Mouse (Mus musculus) c-Kit-positive CD71-negative TER-119-negative erythroid progenitor cells, embryonic 14.5 days (primary cell): Measurements from ENCODE around the gene Fdx1.

Source experiments
- DNase-seq: peaks from one replicate; pipeline ENCODE4 v3.0.0-alpha.2; 2013; ENCODE audit warnings: low read depth

The Fdx1 gene

DNA sequence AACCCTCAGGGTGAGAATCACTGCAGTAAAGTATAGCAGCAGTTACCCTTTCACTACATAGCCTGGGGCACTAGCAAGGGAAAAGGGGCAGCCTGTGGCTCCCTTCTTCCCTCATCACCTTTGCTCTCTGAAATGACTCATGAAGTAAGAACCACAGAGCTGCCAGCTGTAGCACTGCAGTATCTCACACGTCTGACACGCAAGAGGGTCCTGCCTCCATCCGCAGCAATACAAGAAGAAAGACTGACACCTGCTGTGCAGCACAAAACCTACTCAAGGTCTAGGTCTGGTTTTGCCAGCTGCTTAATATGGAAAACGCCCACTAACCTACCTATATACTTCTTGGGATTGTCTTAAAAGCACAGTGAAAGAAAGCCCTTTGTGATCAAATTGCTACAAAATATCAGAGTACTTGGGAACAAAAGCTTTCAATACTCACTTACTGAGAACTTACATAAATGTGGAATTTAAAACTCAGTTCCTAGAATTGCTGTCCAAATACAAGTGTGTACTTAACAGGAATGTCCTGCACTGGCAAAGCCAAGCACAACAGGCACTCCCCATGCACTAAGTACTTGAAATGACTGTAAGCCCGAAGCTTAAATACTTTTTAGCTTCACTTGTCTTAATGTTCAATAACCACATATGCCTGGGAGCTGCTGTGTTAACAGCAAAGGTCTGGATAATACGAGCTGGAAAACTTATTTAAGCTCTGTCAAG lies 2.0 kb downstream of the Fdx1 start:
- no peak for DNase-seq

DNA sequence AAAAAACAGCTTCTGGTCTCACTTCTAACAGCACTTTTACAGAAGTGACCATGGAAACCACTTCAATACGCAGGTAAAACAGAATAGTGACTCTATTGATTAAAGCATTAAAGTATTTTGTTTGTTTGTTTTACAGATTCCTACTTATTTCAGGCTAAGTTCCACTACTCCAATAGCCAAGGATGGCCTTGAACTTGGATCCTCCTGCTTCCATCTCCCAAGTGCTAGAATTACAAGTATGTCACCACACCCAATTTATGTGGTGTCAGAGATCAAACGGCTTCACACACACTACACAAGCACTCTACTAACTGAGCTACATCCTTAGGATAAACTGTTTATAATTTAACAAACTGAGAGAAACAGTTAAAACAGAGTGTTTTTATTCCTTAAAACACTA lies 3.0 kb downstream of the Fdx1 start:
- DNase-seq = no peak

DNA sequence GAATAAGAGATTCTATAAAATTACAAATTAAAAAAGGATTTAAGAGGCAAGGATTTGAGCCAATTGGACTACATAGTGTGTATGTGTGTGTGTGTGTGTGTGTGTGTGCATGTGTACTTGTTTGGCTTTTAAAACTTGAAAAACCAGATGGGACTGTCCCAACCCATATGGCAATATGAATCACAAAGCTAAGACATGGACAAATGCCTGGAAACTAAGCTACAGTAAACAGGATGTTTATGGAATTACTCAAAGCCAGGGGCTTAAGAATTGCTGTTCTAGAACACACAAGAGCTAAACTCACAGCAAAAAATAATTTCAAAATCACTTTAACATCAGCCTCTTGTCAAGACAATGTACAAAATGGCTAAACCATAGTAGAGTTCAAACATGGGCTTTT lies 4.4 kb downstream of the Fdx1 start:
- no peak for DNase-seq

DNA sequence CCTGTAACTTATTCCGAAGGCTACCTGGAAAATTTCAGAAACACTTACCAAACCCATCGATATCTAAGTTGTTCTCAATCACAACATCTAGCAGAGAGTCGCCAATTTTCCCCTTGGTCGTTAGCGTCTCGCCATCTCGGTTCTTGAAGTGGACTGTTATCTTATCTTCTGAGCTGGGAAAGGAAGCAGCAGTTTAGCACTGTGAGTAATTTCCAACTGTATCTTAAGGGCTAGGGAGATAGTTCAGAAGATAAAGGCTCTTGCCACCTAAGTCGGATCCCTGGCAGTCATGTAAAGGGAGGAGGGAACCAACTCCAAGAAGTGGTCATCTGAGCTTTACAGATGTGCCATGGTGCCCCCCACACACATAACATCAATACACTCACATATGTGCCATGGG lies 6.3 kb downstream of the Fdx1 start:
- no peak for DNase-seq

DNA sequence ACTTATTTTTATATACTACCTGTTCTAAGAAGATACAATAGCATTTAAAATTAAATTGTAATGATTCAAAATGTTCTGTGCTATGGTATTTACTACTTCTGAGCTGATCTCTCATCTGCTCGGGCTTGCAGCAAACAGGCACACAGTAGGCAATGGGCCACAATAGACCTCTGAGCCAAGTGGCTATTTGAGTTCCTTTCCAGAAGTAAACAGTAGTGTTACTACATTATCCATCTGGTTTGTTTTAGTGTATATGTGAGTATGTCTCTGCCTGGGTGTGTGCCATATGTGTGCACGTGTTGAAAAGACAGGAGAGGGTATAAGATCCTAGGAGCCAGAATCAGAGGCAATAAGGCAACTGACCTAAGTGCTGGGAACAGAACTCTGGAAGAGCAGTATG lies 6.9 kb downstream of the Fdx1 start:
- no peak for DNase-seq

DNA sequence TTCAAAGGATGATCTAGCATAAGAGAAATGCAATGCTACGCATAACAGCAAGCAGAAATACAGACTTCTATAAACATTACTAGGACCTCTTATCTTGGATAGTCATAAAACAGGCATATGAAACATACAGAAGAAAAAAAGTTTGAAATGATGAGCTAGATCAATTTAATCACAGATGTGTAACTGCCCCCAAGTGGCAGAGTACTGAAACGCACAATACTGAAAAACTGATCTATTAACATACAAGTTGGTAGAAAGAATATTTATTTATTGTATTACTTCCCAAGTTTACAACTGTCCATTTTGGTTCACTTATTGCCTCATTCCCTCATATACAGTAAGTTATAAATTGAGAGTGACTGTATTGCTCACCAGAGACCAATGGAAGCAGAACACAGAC lies 12.0 kb downstream of the Fdx1 start:
- DNase-seq = no peak

DNA sequence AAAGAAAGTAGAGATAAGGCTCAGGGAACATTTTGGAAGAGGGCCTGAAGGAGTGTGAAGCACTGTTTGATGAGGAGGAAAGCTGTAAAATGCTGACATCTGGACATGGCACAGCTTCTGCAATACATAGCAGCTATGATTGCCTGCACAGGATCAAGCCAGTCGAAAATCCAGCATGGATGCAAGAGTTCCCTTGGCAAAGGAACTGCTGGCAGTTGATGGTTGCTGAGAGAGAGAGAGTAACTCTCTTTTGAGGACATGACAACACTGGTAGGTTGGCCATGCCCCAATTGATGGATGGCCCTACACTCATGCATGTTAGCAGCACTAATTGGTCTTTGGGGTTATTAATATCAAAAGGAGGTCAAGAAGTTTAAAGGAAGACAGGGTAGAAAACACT lies 12.7 kb downstream of the Fdx1 start:
- DNase-seq = no peak

DNA sequence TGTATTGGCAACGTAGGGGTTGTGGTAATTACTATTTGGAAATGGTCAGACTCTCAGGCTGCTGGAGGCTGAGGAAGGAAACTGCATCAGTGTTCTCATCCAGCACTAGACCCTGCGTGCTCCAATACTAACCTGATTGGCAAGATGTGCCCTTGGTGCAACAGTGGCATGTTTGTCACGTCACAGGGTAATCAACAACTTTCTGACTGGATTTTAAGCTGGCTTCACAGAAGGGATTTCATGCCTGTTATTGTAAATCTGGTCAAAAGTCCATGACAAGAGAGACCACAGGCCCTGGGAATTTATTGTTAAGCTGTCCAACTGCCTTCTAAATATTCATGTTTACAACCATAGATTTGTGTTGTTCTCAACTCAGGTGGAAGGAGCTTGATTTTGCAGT lies 13.1 kb downstream of the Fdx1 start:
- DNase-seq = no peak

DNA sequence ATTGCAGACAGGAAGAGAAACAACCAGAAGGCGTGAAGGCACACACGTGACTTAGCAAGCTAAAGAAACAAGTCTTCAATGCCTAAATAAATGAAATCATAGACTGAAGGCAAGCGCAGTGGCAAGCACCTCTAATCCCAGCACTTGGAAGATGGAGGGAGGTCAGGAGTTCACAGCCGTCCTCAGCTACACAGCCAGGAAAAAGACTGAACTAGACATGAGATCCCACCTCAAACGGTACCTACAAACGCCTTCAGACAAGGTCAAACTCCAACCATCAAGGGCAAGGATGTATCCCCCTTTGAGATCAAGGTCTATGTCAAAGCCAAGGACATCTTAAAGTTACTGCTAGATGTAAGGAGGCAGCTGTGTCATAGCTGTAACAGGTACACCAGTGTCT lies 19.4 kb downstream of the Fdx1 start:
- no peak for DNase-seq

DNA sequence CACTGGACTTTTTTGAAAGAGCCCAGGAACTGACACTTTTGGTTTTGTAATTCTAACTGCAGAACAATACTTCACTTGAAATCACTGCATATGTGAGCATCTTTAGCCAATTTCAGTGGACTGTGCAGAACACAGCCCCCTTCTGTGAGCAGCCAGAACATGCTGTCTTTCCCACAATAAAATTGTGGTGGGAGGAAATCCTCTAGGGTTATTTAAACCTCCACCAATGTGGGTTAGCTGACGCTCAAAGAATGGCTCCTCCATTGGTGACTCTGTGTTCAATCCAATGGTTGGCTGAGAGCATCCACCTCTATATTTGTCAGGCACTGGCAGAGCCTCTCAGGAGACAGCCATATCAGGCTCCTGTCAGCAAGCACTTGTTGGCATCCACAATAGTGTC lies 28.7 kb downstream of the Fdx1 start:
- DNase-seq = no peak

DNA sequence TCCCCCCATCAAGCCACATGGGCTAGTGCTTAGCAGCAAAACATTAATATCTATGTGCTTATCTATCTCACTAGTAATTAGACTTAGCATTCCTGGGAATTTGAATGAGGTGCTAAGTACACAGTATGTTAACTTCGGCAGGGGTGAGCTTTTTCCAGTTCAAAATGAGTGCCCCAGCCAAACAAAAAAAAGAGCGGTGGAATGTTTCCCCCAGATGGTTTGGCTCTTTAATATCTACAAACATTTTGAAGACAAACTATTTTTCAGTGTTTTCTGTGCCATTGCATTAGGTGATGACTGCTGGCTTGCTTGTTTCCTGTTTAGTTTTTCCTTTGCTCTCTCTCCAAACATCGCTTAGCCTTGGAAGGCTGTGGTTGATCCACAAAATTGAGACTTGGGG lies 31.4 kb downstream of the Fdx1 start:
- no peak for DNase-seq

DNA sequence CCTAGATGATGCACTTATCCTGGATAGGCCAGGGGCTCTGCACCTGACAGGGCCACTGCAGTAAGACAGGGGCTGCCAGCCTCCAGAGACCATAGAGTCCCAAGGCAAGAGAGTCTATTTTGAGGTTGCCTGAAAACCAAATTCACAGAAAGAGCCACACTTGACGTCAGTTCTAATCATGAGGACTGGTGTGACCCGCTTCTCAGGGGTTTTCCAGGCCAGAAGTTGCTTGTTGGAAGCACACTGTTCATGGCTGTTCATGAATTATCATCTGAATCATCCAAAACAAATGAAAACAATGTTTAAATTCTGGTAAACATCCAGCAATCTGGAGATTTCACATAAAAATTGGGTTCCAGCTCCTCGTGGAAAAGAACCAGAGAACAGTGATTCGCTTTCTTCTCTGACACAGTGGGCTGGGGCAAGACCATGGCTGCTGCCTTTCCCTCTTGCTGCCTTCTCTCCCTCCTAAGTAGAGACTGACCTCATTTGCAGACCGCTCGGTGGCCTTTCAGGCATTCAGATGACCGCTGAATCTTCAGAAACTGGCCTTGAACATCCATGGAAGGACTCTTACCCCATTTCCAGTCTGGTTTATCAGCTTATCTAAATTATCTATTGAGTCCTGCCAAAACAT lies 32.2 kb downstream of the Fdx1 start:
- no peak for DNase-seq

DNA sequence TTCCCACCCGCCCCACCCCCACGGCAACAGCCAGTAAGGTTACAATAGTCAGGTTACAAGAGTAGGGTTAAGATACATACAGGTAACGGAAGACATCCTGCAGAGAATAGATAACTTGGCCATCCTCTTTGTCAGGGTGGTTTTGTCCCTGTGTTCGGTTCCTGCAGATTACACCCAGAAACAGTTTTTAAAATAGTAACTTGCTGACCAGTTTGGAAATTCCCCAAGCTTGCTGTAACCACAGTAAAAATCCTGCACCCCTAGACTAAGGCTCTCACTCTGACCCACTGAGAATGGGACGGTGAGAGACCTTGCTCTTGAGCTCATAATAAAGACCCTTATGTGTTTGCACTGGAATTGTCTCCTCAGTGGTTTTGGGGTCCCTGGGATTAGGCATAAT lies 33.4 kb downstream of the Fdx1 start:
- DNase-seq = no peak

DNA sequence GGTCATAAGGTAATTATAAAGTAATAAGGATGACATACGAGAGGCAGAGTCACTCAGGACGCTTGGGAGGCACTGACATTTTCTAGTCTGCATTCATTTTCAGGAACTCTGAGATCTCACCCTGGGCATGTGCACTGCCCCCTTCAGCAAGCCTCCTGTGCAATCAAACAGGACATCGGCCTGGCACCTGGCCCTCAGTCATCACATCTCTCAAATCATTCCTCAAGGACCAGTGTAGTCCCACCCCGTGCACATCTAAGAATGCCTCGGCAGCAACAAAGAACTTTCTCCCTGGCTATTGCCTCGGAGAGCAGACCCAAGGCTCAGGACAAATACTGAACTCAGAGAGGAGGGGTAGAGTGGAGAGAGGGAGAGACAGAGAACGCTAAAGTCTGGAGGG lies 34.7 kb downstream of the Fdx1 start:
- DNase-seq = no peak

DNA sequence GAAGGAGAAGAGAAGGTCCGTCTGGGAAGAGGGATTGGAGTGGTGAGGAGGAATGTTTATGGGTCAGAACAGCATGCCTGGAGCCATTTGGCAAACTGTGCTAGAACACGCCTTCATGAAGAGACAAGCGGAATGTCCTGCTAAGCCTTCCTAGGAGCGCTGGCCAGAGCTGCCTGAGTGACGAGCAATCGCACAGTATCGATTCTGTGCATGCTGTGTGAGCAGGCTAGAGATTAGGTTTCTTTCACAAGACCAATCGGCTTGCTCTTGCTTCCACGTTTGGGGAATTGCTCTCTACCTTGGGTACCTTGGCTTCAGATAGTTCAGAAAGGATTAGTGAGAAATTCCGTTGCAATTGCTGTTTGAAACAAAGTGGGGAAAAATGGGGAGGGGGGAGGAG lies 35.2 kb downstream of the Fdx1 start:
- DNase-seq = no peak

DNA sequence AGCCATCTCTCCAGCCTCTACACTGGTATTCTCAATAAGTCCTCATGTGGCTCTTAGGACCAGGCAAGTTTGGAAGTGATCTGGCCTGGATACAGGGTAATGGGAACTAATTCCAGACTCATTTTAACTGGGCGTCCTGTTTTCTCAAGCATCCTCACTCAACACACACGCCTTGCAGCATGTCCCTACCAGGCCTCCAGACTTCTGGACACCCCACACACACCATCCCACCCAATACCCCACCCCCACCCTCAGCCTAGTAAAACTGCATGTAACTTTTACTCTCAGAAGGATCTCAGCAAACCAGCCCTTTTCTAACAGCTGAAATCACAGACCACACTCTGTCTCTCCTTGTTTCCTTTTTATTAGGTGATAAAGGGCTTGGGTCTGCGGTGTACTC lies 35.7 kb downstream of the Fdx1 start:
- DNase-seq = no peak

DNA sequence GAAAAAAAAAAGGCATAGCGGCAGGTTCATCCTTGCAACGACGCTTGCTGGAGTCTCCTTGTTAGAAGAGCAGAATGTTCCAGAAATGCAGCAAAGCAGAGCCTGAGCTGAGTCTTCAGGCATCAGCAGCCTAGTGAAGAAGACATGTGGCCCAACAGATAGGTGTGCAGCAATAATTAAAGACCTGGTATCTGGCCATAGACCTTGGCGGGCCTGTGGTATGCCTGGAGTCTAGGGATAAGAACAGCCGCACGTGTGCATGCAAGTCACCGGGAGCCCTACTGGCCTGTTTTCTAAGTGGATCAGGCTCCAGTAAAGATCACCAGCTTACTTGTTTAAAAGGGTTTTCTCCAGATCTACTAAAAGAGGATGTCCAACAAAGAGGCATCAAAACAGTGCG lies 36.7 kb downstream of the Fdx1 start:
- DNase-seq = no peak

DNA sequence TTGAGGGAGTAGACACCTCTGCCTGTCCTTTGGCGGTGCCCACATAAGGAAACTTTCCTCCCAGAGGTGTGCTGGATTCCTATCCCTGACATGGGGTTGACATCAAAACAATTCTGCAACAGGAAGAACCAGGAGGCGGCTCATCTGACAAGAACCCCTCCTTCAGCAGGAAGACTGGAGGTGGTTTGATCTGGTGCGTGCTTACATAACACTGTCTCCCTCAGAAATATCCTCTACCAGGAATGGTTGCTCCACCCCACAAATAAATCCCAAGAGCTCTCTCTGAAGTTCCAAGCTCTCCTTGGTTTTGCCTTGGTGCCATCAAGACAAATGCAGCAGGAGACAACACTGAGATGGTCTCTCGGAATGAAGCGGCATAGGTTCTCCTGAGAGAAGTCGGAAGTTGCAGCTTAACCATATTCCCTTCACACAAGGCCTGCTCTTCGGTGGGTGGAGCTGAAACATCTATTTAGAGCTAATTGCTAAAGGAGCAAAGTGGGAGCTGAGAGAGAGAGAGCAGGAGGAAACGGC lies 38.7 kb downstream of the Fdx1 start:
- DNase-seq = no peak

DNA sequence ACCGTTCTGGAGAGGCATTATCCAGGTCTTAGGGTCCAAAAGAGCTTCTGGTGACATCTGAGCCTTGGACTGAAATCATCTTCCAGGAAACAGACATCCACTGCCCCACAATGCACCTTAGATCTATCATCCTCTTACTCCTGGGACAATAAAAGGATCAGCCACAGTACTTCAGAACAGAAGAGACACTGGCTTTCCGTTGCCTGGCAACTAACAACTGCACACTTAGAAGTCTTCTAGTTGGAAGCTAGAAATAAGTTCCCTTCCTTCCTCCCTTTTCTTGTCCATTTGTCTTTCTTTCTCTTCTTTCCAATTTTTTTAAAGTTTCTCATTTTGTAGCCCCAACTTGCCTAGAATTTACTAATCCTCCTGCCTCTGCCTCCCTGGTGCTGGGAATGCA lies 40.6 kb downstream of the Fdx1 start:
- DNase-seq = no peak

DNA sequence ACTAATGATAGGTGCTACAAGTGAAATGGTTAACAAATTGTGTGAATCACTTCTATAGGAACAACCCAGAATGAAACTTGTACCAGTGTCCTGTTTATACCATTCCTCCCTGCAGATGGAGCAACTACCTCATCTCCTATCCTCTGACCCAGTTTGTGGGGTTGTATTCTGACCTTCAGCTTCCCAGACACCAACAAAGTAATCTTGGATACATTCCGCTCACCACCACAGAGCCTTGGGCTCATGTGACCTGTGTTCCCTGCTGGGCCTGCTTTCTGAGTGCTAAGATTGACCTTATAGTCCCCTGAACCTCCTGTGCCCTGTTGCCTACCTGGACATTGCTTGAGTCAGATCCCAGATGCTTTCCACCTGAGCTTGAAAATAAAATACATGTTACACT lies 47.8 kb downstream of the Fdx1 start:
- no peak for DNase-seq

DNA sequence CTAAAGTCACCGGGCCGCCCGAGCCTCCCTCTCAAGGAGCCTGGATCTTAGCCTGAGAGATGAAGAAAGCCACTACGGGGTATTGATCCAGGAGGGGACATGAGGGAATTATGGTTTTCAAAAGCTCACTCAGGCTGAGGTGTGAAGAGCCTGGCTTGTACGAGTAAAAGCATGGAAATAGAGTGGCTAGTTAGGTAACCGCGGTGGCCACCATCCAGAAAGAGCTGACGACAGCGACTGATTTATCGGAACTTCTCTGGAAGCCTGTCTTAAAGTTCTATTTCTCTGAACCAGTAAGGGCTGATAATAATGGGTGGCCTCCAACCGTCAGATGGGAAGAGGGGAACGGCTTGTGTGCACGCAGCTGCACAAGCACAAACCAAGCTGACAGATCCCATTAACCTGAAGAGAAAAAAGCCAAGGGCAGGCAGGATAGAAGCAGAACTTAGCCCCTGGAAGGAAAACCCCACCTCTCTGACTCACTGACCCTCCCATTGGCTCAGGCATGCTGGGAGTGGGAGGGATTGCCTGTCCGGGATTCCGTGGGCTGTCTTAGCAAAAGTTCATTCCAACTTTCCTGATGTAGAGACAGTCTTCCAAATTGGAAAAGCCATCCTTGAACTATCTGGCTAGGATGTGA lies 48.8 kb downstream of the Fdx1 start:
- no peak for DNase-seq

DNA sequence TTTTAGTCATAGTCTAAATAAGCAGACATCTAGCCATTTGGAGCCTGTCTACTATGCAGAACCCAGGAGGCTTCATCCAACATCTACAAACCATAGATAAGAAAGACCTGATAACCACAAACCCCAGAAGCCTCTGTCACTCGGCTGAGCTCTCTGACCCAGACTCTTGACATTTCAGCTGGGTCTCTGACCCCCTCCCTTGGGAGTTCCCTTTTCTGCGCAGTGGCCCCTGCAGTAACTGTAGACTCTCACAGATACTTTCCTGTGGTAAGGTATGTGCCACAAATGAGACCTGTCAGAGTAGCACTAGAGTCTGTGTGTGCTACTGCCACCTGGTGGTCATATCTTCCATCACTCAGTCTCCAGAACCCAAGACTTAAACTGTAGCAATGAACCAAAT lies 54.5 kb downstream of the Fdx1 start:
- peak; percentile 63 for DNase-seq

DNA sequence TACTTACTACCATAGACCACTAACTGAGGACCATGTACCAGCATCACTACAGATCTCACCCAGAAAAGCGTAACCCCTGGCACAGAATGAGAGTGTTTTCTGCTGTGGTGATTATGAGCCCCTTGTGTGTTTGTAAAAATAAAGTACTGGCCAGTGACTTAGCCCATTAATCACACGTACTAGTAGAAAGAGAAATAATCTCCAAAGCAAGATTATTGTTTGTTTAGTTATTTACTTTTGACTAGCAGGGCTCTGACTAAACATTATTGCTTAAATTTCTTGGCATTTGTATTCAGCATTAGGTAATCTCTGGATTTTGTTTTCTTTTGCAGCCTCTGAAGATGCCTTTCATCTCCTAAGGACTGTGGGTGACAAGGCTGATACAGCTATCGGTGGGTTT lies 55.1 kb downstream of the Fdx1 start:
- no peak for DNase-seq

DNA sequence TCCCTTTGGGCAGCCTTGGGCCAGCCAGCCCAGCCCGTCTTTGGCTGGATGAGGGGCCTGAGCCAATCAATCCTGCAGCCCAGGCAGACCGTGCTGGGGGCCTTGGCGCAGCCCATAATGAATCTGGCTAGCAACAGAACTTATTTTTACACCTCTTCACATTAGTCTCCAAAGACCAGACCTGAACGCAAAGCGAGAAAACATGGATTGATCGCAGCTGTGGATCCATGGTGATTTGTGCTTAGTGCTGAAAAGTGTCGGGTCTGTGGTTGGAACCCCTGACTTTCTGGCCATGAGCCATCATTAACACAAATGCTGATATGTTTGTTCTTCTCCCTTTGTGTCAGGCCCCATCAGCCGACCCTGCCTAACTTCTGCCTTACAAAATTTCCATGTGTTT lies 56.4 kb downstream of the Fdx1 start:
- DNase-seq = no peak
